Mouse (Mus musculus) MEL (cell line): ENCODE measurements around the gene 1700001C02Rik. TPM values are rescaled to one million over a fixed set of nuclear protein-coding genes. Genes with fewer than 3 reads are reported as not detected.

Source experiments
- DNase-seq: peaks from one replicate; pipeline ENCODE4 v3.0.0; 2011; ENCODE audit warnings: low read depth, low spot score
- H3K27ac ChIP-seq: 2 replicates; pipeline ENCODE4 v1.5.1; 2012; ENCODE audit warnings: low read depth, mild to moderate bottlenecking, control low read depth, low read length, moderate library complexity; ENCODE audit not compliant: control insufficient read depth
- H3K27me3 ChIP-seq, 2 experiments: fragments of 150-350 bp in 1 of 2; sonication (generic) in 1 of 2; 2 replicates each; pipeline ENCODE4 v1.6.1; 2012; ENCODE audit warnings: low read length in 2 of 2, mild to moderate bottlenecking in 2 of 2, improper control_type of control experiment in 1 of 2, moderate library complexity in 1 of 2; ENCODE audit not compliant: insufficient read depth in 2 of 2, control insufficient read depth in 1 of 2
- H3K36me3 ChIP-seq, 2 experiments: 2 replicates each; pipeline ENCODE4 v1.6.1; 2012 to 2014; ENCODE audit warnings: low read length in 2 of 2, improper control_type of control experiment in 1 of 2, inconsistent platforms in 1 of 2, mild to moderate bottlenecking in 1 of 2; ENCODE audit not compliant: insufficient read depth in 2 of 2, control insufficient read depth in 1 of 2
- H3K4me1 ChIP-seq, 2 experiments: fragments of 150-350 bp in 1 of 2; sonication (generic) in 1 of 2; 2 replicates each; pipeline ENCODE4 v1.6.1; 2012; ENCODE audit warnings: low read length in 2 of 2, improper control_type of control experiment in 1 of 2, mild to moderate bottlenecking in 1 of 2; ENCODE audit not compliant: insufficient read depth in 2 of 2, control insufficient read depth in 1 of 2
- H3K4me3 ChIP-seq, 2 experiments: fragments of 150-350 bp in 1 of 2; sonication (generic) in 1 of 2; 2 replicates each; pipeline ENCODE4 v1.5.1; 2012; ENCODE audit warnings: low read depth in 2 of 2, low read length in 2 of 2, mild to moderate bottlenecking in 2 of 2, moderate library complexity in 2 of 2, control low read depth in 1 of 2, improper control_type of control experiment in 1 of 2; ENCODE audit not compliant: control insufficient read depth in 1 of 2, insufficient read depth in 1 of 2
- H3K79me2 ChIP-seq: 2 replicates; pipeline ENCODE4 v1.6.1; 2012; ENCODE audit warnings: mild to moderate bottlenecking, low read length, moderate library complexity; ENCODE audit not compliant: control insufficient read depth, poor library complexity, insufficient read depth
- H3K9ac ChIP-seq: 2 replicates; pipeline ENCODE4 v1.6.1; 2012; ENCODE audit warnings: low read depth, mild to moderate bottlenecking, control low read depth, low read length, moderate library complexity; ENCODE audit not compliant: control insufficient read depth, poor library complexity, severe bottlenecking
- H3K9me3 ChIP-seq: fragments of 150-350 bp; sonication (generic); replicated peaks from 2 replicates; pipeline ENCODE4 v1.6.1; 2012; ENCODE audit warnings: mild to moderate bottlenecking, low read length, improper control_type of control experiment, moderate library complexity; ENCODE audit not compliant: insufficient read depth
- CHD2 ChIP-seq: IDR thresholded peaks from 2 replicates; pipeline ENCODE4 v1.6.1; 2011; ENCODE audit warnings: low read length, improper control_type of control experiment
- E2F4 ChIP-seq: IDR thresholded peaks from 2 replicates; pipeline ENCODE4 v1.6.1; 2011; ENCODE audit warnings: low read depth, low read length, improper control_type of control experiment, borderline replicate concordance
- EP300 ChIP-seq, 2 experiments: IDR thresholded peaks; 2 replicates each; pipeline ENCODE4 v1.6.1; 2011; ENCODE audit warnings: improper control_type of control experiment in 2 of 2, low read length in 2 of 2, low read depth in 1 of 2, mild to moderate bottlenecking in 1 of 2
- GATA1 ChIP-seq: IDR thresholded peaks from 2 replicates; pipeline ENCODE4 v1.6.1; 2011; ENCODE audit warnings: low read depth, low read length, improper control_type of control experiment
- HCFC1 ChIP-seq: IDR thresholded peaks from 2 replicates; pipeline ENCODE4 v1.6.1; 2012; ENCODE audit warnings: low read depth, mild to moderate bottlenecking, inconsistent platforms, low read length, improper control_type of control experiment, moderate library complexity
- MAX ChIP-seq: IDR thresholded peaks from 2 replicates; pipeline ENCODE4 v1.6.1; 2011; ENCODE audit warnings: low read length, improper control_type of control experiment
- MAZ ChIP-seq: IDR thresholded peaks from 2 replicates; pipeline ENCODE4 v1.6.1; 2012; ENCODE audit warnings: low read depth, mild to moderate bottlenecking, inconsistent platforms, low read length, improper control_type of control experiment
- MEF2A ChIP-seq: IDR thresholded peaks from 2 replicates; pipeline ENCODE4 v1.6.1; 2014; ENCODE audit warnings: low read depth, mild to moderate bottlenecking, inconsistent platforms, low read length, improper control_type of control experiment; ENCODE audit not compliant: poor library complexity, insufficient replicate concordance, severe bottlenecking; ENCODE audit errors: extremely low read depth
- RAD21 ChIP-seq: IDR thresholded peaks from 2 replicates; pipeline ENCODE4 v1.6.1; 2011; ENCODE audit warnings: mild to moderate bottlenecking, low read depth, low read length, improper control_type of control experiment
- RCOR1 ChIP-seq: IDR thresholded peaks from 2 replicates; pipeline ENCODE4 v1.6.1; 2012; ENCODE audit warnings: low read depth, mild to moderate bottlenecking, inconsistent platforms, low read length, improper control_type of control experiment
- SIN3A ChIP-seq: IDR thresholded peaks from 2 replicates; pipeline ENCODE4 v1.6.1; 2012; ENCODE audit warnings: low read length, improper control_type of control experiment, inconsistent platforms
- TAL1 ChIP-seq: IDR thresholded peaks from 2 replicates; pipeline ENCODE4 v1.6.1; 2012; ENCODE audit warnings: mild to moderate bottlenecking, inconsistent platforms, low read length, moderate library complexity, mixed read lengths
- UBTF ChIP-seq: IDR thresholded peaks from 2 replicates; pipeline ENCODE4 v1.6.1; 2012; ENCODE audit warnings: low read depth, mild to moderate bottlenecking, inconsistent platforms, low read length, improper control_type of control experiment, moderate library complexity, borderline replicate concordance; ENCODE audit not compliant: insufficient read depth
- USF1 ChIP-seq: IDR thresholded peaks from 2 replicates; pipeline ENCODE4 v1.6.1; 2014; ENCODE audit warnings: low read depth, mild to moderate bottlenecking, inconsistent platforms, low read length, improper control_type of control experiment, moderate library complexity
- ZNF384 ChIP-seq: IDR thresholded peaks from 2 replicates; pipeline ENCODE4 v1.6.1; 2012; ENCODE audit warnings: low read depth, mild to moderate bottlenecking, inconsistent platforms, low read length, improper control_type of control experiment
- polyA plus RNA-seq, 2 experiments: library from polyadenylated mRNA; stranded (reverse) in 1 of 2; unstranded in 1 of 2; fragments of >175 nt in 1 of 2; fragments of >200 nt in 1 of 2; gene quantifications; 2 replicates each; pipeline versions ENCODE4 v1.2.1 to v1.2.4; 2012; ENCODE audit warnings: low replicate concordance in 2 of 2, low read depth in 1 of 2; ENCODE audit not compliant: insufficient read length in 2 of 2, insufficient read depth in 1 of 2, missing spikeins in 1 of 2
- total RNA-seq: library from RNA; depleted of rRNA; stranded (reverse); fragments of 300-350 nt; gene quantifications from 2 replicates; pipeline ENCODE4 v1.2.3, GENCODE M21; 2012

Gene 1700001C02Rik
- total and polyA plus RNA-seq, 3 experiments, result not detected

DNA sequence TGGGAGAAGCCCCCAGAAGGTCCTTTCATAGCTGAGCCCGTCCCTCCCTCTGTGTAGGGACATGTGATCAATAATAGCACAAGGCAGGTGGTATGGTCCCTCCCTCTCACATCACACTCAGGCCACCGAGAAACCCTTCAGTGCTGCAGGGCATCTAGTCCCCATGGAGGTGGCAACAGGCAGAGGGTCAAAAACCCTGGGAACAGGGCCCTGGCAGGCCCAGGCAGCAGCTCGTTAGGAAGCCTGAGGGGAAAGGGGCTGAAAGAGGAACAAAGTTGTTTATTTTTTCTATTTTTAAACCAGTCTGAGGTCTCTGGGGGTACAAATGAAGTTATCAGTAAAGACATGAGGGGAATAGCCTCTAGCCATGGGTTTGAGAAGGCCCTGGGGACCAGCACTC lies 58.4 kb downstream of the 1700001C02Rik start:
- no peaks in the 10 kb centered on the region for H3K79me2 ChIP-seq
- no peaks in the 10 kb centered on the region for H3K9me3 ChIP-seq
- peaks cover 0 to 16% of the 10 kb centered on the region in 2 experiments; a peak in 2 of 4 replicates for H3K36me3 ChIP-seq
- DNase-seq, result peak; percentile 42
- H3K4me1 ChIP-seq, result peaks cover 5 to 26% of the 10 kb centered on the region in 2 experiments
- peaks cover 5 to 12% of the 10 kb centered on the region in 2 experiments for H3K27me3 ChIP-seq
- no peak overlapping the region for H3K27ac ChIP-seq
- H3K9ac ChIP-seq, result no peak overlapping the region
- no peak overlapping the region for H3K4me3 ChIP-seq
- TF ChIP-seq GATA1 (0 out of 2 replicates have a peak, but pooled peaks have one; percentile 21), MEF2A (0 out of 2 replicates have a peak, but pooled peaks have one; percentile 27), RAD21 (no peak), TAL1 (0 out of 2 replicates have a peak, but pooled peaks have one; percentile 24), E2F4 (no peak), EP300 (IDR thresholded peaks at IDR 0.05; ENCODE audit: low read depth in 1 of 2, low read length in 2 of 2) (peak; percentile 40 to 47; a peak in 1 of 4 replicates)

DNA sequence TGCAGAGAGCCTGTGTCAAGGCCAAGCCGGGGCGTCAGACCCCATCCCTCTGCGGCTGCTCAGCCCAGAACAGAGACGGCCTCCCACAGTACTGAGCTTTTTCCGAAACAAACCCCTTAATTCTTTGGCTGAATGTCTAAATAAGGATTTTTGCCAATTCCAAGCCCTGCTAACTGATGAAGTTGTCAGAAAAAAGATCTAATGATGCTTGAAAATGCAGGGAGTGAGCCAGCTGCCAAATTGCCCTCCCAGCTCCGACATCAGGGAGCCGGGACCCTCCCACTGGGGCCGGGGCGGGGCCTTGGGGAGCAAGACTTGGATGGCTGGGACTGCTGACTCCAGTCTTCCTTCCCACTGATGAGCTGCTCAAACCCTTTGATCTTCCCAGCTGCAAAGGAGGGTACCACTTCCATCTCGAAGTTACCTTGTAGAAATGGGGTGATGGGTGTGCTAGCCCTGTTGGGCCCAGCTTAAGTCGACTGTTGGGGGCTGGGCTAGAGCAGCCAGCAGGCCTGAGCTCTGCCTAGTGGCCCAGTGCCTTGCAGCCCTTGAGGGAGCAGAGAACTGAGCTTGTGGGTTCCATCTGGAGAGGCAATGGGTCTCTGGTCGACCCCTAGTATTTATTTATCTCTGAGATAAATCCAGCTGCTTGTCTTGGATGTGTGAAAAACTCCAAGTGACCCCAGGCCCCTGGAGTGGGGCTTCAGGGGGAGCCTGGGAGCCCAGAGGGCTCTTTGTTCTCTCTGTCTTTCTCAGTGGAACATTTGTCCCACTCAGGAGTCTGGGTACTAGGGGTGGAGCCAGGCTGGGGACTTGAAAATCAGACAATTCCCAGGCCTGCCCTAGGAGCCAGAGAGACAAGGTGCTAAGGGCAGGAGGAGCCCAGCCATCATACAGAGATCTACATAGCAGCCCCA lies 60.3 kb downstream of the 1700001C02Rik start:
- peaks cover 0 to 10% of the 10 kb centered on the region in 2 experiments; a peak in 3 of 4 replicates for H3K4me1 ChIP-seq
- no peaks in the 10 kb centered on the region for H3K79me2 ChIP-seq
- H3K36me3 ChIP-seq, result peaks cover 0 to 3% of the 10 kb centered on the region in 2 experiments; a peak in 1 of 4 replicates
- H3K9me3 ChIP-seq, result no peaks in the 10 kb centered on the region
- peaks cover 15 to 24% of the 10 kb centered on the region in 2 experiments for H3K27me3 ChIP-seq
- TF ChIP-seq MAX (no peak), GATA1 (no peak), ZNF384 (no peak), E2F4 (no peak)
- no peak overlapping the region for H3K27ac ChIP-seq
- DNase-seq, result no peak
- H3K4me3 ChIP-seq, result no peak overlapping the region
- H3K9ac ChIP-seq, result no peak overlapping the region

DNA sequence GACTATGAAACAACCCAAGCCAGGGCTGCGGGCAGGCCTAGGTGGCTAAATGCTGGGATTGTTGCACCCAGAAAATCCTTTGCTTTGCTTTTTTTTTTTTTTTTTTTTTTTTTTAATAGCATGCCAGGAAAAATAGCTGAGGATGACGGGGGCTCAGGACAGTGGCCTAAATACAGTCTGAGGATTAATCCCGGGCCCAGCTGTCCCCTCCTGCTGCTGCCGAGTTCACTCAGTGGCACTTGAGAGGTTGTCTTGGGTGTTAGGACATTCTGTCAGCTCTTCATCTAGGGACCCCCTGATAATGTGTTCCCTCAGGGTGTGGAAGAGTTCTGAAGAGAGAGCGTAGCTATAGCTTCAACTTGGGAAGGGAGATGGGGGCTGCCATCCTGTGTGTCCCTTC lies 61.3 kb downstream of the 1700001C02Rik start:
- H3K27ac ChIP-seq, result no peak overlapping the region
- TF ChIP-seq ZNF384, result no peak
- TF ChIP-seq MAZ, result no peak
- no peak for TF ChIP-seq SIN3A
- TF ChIP-seq CHD2, result no peak
- no peak for TF ChIP-seq HCFC1
- TF ChIP-seq GATA1, result no peak
- no peak for TF ChIP-seq UBTF
- TF ChIP-seq USF1, result no peak
- no peak for TF ChIP-seq RCOR1
- no peak for TF ChIP-seq MAX
- DNase-seq, result no peak
- H3K9ac ChIP-seq, result no peak overlapping the region
- H3K9me3 ChIP-seq, result no peaks in the 10 kb centered on the region
- peaks cover 0 to 10% of the 10 kb centered on the region in 2 experiments; a peak in 3 of 4 replicates for H3K4me1 ChIP-seq
- no peak overlapping the region for H3K4me3 ChIP-seq
- peaks cover 0 to 3% of the 10 kb centered on the region in 2 experiments; a peak in 1 of 4 replicates for H3K36me3 ChIP-seq
- H3K79me2 ChIP-seq, result no peaks in the 10 kb centered on the region
- peaks cover 15 to 32% of the 10 kb centered on the region in 2 experiments for H3K27me3 ChIP-seq
